Mouse (Mus musculus): ENCODE results near the gene Slfn4.

GRCm38 (mm10) chr11:83174948-83175539, at the start of gene Slfn4:
- no peak for TF ChIP-seq CTCF (IDR thresholded peaks at IDR 0.05; ENCODE audit: borderline replicate concordance, extremely low read depth, insufficient read depth, insufficient read length)
- no peak for TF ChIP-seq POLR2A (IDR thresholded peaks at IDR 0.05; ENCODE audit: borderline replicate concordance, extremely low read depth, insufficient read depth, insufficient read length, poor library complexity, severe bottlenecking)

Data from brain, embryonic 14.5 days (tissue).